Mouse (Mus musculus) gastrocnemius, adult 18-20 months (tissue): ENCODE measurements around the gene Ndfip2. TPM values are rescaled to one million over a fixed set of nuclear protein-coding genes. Genes with fewer than 3 reads are reported as not detected.

ENCODE experiments used
- DNase-seq: peaks from one replicate; pipeline ENCODE4 v3.0.0; 2021; ENCODE audit warnings: low spot score
- long read RNA-seq, 2 experiments: library from polyadenylated mRNA; stranded (forward); transcript quantifications; one replicate each; pipeline ENCODE4 v2.0.0; 2021
- total RNA-seq, 2 experiments: library from RNA; stranded (reverse); gene quantifications; 2 replicates each; pipeline ENCODE4 v1.2.3; 2021

Ndfip2 gene
- 10 to 100 TPM; 11.8 to 12.6 TPM for total RNA-seq
- long read RNA-seq, experiment 1, transcript Ndfip2-202 (8 exons, 1,695 nt), result minor isoform, 8 of 52 reads
- long read RNA-seq, experiment 1, transcript Ndfip2-206 (8 exons, 2,532 nt), result major isoform, 40 of 52 reads
- long read RNA-seq, experiment 1, partial matches to known transcripts, result 2 of 52 reads
- long read RNA-seq, experiment 1, other reads (novel, unspliced or antisense), result 2 of 52 reads
- long read RNA-seq, experiment 2, transcript Ndfip2-202 (8 exons, 1,695 nt), result minor isoform, 5 of 48 reads
- long read RNA-seq, experiment 2, transcript Ndfip2-206 (8 exons, 2,532 nt), result major isoform, 41 of 48 reads
- long read RNA-seq, experiment 2, partial matches to known transcripts, result 0 of 48 reads
- long read RNA-seq, experiment 2, other reads (novel, unspliced or antisense), result 2 of 48 reads

DNA sequence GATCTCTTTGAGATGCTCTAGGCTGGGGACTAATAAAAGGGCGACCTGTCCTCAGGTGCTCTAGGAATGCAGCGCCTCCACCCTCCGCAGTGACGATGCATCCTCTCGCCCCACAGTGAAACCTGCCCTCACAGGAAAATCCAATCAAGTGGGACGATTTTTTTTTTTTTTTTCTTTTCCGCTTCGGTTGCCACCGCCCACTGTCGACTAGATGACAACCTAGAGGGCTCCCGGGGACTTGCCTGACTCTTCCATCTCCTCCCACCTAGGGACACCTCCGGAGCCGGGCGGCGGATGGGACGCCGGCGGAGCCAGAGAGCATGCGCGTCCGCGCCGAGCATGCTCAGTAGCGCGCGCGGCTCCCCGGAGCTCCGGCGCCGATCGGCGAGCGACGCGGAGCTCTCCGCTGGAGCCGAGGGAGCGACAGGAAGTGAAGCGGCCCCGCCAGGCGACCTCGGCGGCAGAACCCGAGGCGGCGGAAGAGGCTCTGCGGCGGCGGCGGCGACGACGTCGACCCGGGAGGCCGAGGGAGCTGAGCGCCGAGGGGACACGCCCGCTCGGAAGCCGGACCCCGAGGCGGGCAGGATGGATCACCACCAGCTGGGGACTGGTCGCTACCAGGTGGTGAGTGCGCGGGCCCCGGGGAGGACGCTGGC lies at the start of gene Ndfip2:
TSS of gene Ndfip2 (plus strand) at position 195 of the 656 bp plus-strand sequence.
- peak; percentile 81 for DNase-seq

DNA sequence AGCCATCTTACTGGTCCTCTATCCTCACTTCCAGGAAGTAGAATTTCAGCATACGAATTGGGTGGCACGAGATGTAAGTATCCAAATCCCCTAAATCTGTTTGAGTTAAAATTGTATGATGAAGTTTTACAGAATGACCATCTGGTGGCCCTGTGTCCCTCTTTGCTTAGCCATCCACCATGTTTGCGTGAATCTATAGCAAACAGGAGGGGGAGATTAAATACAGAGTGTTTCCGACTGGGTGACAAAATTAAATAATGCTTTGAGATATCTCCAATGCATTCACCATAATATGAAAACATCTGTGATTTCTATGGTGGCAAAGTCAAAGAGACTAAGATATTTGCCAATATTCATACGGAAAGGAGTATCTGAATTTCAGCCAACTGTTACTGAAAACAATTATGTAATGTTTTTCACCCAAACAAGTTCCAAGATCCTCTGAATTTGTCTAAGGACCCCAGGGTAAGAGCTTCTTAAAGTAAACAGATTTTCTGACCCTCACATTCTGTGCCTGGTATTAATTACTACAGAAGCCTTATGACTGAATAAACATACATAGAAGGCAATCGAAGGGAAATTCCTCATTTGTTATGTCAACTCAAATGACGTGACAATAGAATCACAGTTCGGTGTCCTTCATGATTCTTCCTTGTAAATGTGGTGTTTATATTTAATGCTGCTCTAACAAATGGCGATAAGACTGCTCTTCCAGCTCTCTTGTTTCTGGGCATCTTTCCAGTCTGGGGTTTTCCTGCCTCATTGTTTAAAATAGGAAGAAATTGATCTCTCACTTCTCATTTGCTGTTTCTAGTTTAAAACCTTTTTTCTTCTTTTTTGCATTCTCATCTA lies 38.6 kb upstream of the Ndfip2 start:
- DNase-seq, result no peak

DNA sequence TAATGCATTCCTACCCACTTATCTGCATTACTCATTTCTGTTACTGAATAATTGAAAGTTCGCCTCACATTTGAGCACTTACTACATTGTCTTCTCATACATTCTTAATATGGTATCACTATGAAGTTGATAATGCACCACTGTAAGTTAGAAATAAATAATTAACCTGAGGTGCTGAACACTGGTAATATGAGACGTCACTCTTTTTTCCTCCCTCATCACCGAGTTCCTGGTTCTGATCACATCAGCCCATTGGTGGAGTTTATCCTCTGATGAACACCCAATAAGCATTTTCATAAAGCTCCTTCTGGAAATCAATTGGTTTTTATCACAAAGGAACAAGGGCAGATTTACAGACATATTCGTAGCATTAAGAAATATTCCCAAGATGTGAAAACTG lies 36.1 kb upstream of the Ndfip2 start:
- no peak for DNase-seq

DNA sequence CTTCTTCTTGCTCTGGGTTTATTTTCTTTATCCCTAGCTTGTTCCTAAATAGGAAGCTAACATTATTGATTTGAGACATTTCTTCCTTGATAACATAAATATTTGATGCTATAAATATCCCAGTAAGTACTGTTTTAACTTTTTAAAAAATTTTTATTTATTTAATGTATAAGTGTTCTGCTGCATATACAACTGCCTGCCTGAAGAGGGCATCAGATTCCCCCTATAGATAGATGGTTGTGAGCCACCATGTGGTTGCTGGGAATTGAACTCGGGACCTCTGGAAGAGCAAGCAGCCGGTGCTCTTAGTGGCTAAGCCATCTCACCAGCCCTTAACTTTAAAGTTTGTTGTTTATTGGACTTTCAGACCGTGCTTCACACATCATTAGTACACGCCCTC lies 32.6 kb upstream of the Ndfip2 start:
- DNase-seq, result no peak

DNA sequence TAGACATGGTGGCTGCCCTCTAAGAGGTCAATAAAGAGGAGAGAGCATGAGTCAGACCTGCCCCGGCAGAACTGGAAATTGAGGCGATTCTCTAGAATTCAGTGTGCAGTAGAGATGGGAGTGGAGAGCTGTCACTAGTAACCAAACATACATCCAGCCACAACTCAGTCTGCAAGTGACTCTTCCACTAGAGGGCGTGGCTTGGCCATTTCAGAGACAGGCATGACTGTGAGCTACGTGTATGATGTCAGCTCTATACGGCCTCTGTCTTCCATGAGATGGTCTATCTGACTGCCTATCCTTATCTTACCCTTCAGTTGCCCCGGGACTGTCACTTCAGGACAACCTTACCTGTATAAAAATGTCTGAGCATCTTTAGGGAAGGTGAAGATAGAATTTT lies 26.0 kb upstream of the Ndfip2 start:
- DNase-seq, result peak; percentile 5

DNA sequence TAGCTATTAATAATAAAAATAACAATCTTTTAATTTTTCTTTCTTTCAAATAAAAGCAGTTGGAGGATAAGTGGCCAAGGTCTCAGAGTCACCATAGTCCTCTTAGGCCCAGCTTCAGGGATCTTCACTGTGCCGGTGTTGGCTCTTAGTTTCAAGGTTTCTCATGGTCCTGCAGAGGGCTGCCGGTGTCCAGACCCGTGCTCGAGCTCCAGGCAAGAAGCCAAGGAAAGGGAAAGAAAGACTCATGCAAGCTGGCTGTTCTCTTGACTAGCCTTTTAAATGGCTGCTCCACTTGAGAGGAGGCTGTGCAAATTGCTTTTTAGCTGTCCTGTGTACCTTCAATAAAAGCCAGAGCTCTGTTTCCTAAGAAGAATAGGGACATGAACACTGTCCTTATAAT lies 21.8 kb upstream of the Ndfip2 start:
- DNase-seq, result no peak

DNA sequence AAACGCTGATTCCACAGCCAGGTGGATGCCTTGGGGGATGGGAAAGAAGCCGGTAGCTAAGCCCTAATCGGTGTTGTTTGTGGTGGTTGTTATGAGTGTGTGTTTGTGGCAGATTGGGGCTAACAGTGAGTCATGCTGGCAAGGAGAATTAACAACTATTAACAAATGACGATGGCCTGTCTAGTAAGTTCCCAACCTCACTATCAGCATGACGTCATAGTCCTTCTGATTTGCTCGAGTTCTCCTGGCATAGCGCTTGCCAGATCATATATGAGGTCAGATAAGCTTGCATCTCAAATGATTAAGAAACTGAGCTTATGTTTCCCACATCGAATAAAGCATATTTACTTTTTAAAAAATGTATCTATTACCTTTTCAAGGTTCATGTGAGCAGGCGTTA lies 20.6 kb upstream of the Ndfip2 start:
- DNase-seq, result no peak

DNA sequence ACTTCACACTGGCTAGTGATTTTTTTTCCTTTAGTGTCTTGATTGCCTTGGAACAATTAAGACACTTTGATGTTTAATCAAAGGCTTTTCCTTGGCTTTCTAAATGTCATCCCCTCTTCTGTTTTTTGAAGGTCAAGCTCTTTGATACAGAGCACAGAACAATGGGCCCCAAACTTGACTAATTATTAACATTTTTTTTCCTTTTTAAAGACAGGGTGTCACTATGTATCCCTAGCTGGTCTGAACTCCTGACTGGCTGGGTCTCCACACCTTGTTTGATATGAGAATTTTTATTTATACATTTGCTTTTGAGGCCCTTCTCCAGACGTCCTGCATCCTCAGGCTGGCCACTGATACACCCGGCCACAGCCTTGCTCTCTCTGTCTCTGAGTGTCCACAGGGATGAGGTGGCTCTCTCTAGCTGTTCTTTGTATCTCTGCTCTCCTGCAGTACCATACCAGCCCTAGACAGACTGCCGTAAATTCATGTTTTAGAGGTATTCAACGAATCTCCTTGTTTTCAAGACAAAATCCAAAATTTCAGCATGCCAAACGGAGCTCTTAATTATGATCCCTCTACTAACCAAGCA lies 19.8 kb upstream of the Ndfip2 start:
- no peak for DNase-seq

DNA sequence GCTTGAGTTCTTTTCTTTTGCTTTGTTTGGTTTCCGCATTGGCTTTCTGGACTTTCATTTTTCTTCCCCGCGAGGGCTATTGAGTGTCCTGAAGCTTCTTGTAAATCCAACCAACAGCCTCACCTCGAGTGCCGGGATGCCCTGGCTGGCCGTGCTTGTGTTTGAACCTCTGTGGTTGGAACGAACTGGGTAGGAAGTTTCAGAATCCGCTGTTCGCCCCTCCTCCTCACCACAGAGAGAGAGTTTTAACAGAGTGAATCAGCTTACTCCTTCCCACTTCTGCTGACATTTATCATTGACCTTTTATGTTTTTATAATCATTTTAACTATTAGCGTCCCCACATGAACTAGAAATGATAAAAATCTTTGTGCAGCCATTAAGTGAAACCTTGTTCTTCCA lies 18.3 kb upstream of the Ndfip2 start:
- DNase-seq, result no peak

DNA sequence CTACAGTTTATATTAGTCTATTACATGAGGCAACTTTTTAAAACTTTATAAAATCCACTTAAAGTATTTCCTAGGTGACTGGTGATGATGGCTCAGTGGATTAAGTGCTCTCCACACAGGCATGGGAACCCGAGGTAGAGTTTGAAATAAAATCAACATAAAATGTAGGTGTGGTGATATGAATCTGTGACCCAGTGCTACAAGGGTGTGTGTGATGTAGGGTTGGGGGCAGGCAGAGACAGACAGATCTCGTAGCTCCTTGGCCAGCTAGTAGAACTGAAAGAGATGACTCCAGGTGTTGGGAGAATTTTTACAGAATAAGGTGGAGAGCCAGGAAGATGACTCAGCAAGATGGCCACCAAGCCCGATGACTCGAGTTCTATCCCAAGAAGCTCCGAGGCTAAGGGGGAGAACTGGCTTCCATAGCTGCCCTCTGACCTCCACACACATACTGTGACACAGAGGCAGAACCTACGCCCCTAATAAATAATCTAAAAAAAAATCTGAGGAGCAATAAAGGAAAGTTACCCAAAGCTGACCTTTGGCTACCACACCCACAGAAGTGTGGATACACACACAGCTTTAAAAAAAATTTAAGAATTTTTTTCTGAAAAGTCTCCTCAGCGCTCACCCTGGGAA lies 14.4 kb upstream of the Ndfip2 start:
- DNase-seq, result no peak

DNA sequence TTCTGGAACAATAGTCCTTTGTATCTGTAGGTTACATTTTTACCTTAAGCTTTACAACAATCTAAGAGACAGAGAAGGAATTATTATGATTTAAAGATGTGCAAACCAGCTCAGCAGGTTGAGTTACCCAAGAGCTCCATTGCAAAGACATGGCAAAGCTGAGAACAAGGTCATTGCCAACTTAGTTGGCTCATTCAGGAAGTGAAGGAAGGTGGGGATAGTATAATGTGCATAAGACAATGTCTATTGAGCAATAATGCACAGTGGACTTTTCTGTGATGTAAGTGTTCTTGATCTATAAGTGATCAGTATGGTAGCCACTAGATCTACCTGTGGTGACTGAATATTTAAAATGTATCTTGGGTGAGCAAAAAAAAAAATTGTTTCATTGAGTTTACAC lies 7.3 kb upstream of the Ndfip2 start:
- no peak for DNase-seq

DNA sequence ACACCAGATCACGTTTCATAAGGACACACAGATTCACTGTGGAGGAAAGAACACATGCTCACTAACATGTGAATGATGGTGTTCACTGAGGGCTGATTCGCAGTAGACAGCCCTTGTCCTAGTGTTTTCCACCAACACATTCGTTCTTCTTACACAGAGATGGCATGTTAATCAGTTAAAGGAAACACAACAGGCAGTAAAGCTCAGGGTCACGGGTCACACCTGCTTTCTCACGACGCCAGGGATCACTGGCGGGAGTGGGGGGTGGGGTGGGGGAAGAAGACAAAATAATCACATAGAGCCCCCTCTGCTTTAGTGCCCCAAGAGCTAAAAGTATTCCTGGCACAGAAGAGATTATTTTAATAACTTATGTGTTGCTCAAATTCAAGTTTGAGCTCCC lies 5.1 kb upstream of the Ndfip2 start:
- no peak for DNase-seq

DNA sequence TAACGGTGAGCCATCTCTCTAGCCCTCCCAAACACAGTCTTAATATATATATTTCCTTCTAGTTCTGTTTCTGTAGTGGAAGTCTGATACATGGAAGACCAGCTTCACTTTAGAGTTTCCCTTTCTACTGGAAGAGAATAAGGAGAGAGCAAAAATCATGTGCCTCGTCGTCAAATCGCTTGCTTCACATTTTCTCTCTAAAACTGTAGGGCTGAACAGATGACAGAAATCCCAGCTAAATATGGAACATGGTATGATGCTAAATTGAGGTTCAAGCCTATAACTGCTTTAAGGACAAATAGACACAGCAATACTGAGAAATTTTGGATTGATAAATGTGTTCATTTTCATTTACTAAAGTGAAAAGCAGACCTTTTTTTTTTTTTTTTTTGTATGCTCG lies 4.0 kb upstream of the Ndfip2 start:
- DNase-seq, result no peak

DNA sequence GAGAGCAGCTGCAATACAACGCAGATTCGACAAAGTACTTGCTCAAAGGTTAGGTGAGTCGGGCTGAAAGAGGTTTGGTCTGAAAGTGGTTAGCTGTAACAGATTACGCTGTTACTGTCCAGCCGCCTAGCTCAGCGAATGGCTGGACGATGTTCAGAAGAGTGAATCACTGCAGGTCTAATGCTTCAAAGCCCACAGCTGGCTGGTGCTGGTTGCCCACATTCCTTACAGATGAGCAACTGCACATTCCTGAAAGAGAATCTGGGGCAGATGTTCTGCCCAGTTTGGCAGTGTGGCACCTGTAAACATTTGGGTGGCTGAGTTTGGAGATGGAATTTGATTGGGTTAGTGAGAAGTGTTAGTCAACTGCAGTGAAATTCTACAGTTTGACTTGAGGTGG lies 2.8 kb upstream of the Ndfip2 start:
- no peak for DNase-seq

DNA sequence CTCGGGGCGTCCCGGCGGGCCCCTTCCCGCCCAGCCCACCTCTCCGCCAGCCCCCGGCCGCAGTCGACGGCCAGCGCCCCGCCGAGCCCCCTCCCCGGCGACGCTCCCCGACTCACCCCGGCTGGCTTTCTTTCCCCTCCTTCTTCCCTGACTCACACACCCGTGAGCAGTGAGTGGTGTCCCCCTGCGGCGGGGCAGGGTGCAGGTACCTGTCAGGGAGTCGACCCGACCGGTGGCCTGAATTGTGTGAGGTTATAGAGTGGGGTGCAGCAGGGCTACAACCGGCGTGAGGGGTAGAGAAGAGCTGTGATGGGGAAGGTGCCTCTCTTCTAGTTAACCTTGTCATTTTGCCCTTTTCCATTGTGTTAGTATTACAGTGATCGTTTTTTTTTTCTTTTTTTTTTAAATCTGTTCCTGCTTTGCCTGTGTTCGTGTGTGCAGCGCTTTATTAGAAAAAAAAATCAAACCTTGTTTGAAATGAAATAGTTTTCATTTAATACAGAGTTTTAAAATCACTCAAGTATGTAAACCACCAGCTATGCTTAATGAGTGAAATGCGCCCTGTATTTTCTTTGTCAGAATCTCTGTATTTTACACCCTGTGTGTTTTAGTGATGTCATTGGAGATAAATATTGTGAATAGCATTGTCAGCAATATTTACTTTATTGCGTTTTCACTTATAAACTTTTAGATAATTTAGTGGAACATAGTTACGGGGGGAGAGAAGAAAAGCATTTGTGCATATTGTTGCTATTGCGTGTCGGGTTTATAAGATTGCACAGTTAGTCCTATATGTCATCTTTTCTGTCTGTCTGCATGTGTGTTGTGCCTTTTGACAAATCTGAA lies 885 bp downstream of the Ndfip2 start:
- no peak for DNase-seq

DNA sequence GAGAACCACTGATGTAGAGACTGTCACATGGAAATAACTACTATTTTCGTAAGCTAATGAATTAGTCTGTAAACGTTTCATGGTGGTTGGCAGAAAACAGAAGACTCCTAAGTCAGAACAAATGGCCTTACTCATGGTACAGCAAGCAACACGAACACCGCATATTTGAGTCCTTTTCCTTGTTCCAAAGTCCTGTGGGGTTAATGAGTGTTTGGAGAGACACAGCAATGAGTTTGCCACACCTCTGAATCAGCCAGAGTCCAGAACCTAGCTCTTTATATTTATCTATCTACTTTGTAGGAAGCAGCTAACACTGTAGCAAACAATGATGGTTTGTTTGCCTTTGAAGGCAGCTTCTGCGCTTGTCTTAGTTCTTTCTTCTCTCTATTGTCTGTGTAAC lies 4.5 kb downstream of the Ndfip2 start:
- no peak for DNase-seq

DNA sequence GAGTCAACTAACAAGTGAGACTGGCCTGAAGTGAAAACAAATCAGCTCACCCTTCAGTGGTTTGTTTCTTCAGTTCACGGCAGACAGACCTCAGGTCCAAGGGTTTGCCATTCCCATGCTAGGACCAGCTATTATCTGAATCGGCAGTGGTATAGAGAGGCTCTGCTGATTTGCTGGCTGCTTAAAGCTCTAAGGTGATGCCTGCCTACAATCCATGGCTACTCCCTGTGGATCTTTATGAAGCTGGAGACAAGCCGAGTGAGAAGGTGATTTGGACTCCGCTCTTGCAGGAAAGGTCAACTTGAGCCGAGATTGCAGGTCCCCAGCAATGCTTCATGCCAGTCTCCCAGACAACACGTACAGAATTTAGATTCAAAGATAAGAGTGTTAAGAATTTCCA lies 8.7 kb downstream of the Ndfip2 start:
- no peak for DNase-seq

DNA sequence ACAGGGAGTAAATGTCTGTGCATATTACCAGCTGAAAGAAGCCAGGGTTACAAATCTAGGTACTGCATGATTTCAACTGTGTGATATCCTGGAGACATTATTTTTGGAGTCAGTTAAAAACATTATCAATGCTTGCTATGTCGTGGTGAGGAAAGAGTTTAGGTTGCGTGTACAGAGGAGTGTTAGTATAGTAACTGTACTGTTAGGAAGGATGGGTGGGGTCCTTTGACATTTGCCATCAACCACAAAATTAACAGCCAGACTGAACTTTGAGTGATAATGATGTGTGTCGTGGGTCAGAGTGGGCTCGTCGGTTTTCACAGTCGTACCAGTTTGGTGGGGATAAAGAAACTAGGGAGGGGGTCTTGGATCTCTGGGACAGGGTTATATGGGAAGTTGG lies 13.7 kb downstream of the Ndfip2 start:
- no peak for DNase-seq

DNA sequence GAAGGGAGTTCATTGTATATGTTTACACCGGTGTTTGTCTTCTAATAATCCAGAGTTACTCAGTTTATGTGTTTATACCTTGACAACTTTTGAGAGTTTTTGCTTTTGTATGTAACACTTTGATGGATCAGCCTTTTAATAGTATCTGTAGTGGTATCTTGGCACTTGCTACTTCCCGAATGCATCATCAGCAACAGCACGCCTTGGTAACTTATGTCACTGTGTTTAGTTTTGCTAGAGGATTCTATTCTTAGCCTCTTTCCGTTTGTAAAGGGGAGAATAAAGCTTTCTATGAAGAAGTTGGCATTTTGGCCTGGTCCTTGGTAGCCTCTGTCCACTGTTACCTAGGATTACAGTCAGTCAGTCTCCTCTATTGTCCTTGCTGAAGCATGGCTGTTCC lies 14.2 kb downstream of the Ndfip2 start:
- no peak for DNase-seq

DNA sequence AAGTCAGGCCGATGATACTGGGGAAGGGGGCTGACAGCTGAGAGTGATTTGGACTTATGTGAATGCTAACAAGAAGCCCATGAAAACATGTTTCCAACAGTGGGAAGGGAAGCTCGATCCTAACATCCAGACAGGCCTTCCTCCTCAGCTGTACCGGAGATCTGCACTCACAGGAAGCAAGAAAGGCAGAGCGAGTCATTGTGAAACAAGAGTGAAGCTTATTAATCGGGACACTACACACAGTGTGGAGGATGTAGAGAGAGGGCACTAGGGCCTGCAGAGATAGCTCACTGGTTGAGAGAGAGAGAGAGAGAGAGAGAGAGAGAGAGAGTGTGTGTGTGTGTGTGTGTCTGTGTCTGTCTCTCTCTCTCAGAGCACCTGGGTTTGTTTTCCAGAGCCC lies 16.8 kb downstream of the Ndfip2 start:
- DNase-seq, result no peak

DNA sequence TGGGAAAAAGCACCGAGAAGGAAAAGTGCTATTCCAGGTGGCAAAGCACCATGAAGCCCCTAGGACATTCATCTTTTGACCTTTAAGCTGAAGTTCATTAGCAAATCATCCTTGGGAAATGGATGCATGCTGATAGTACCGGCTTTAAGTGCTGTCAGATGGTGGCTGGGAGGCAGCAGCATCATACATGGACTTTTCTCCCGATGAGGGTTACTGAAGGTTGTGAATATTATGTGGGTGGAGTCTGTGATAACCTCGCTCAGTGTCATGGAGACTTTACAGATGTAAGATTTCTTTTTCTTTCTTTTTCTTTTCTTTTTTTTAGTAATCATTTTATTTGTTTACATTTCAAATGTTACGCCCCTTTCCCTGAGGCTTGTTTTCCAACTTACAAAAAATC lies 18.9 kb downstream of the Ndfip2 start:
- no peak for DNase-seq
